Mouse (Mus musculus): ENCODE data around the gene Ppp4r4.

- TF ChIP-seq POLR2A (IDR thresholded peaks at IDR 0.05; ENCODE audit: low read depth, low read length) (no peak), CTCF (conservative IDR thresholded peaks at IDR 0.05; ENCODE audit: insufficient read depth, insufficient read length, low read depth, low read length) (no peak)
Observed at GRCm38 (mm10) chr12:103543351-103543750, 11.3 kb downstream of the Ppp4r4 start.
